Mouse (Mus musculus) spleen, adult 2 months (tissue): ENCODE measurements around the gene Ldb3. TPM values are rescaled to one million over a fixed set of nuclear protein-coding genes. Genes with fewer than 3 reads are reported as not detected.

ENCODE experiments used
- DNase-seq, 2 experiments: peaks; one replicate each; pipeline versions ENCODE4 v3.0.0 to v3.0.0-alpha.2; 2012 to 2021; ENCODE audit warnings: low spot score in 2 of 2, low read depth in 1 of 2
- H3K27ac ChIP-seq: fragments of 200-500 bp; 2 replicates; pipeline ENCODE4 v1.5.1; 2012; ENCODE audit warnings: low read length, inconsistent platforms; ENCODE audit not compliant: insufficient read depth
- H3K27me3 ChIP-seq: fragments of 200-500 bp; 2 replicates; pipeline ENCODE4 v1.6.1; 2012; ENCODE audit warnings: mild to moderate bottlenecking, moderate library complexity, low read length, inconsistent platforms; ENCODE audit not compliant: control insufficient read depth, insufficient read depth
- H3K36me3 ChIP-seq: fragments of 200-500 bp; 2 replicates; pipeline ENCODE4 v1.6.1; 2012; ENCODE audit warnings: mild to moderate bottlenecking, low read length, inconsistent platforms; ENCODE audit not compliant: control insufficient read depth, insufficient read depth
- H3K4me1 ChIP-seq: fragments of 200-500 bp; 2 replicates; pipeline ENCODE4 v1.6.1; 2011; ENCODE audit warnings: inconsistent platforms; ENCODE audit not compliant: control insufficient read depth, insufficient read depth, insufficient read length
- H3K4me3 ChIP-seq: fragments of 200-500 bp; 2 replicates; pipeline ENCODE4 v1.5.1; 2011; ENCODE audit warnings: mild to moderate bottlenecking, inconsistent platforms; ENCODE audit not compliant: insufficient read depth, insufficient read length; ENCODE audit errors: extremely low read depth
- CTCF ChIP-seq: fragments of 200-500 bp; IDR thresholded peaks from 2 replicates; pipeline ENCODE4 v1.5.1; 2011; ENCODE audit warnings: mild to moderate bottlenecking, inconsistent platforms; ENCODE audit not compliant: insufficient read depth, insufficient read length, insufficient replicate concordance; ENCODE audit errors: extremely low read depth
- POLR2A ChIP-seq: fragments of 200-500 bp; IDR thresholded peaks from 2 replicates; pipeline ENCODE4 v1.6.1; 2011; ENCODE audit warnings: low read depth, low read length, inconsistent platforms
- WGBS: fragments of 180-500 bp; shearing (Covaris S2); methylation state at CpG from one replicate; pipeline ENCODE4 v1.1.7; 2018; 5-methylcytosine and 5-hydroxymethylcytosine counted together
- polyA plus RNA-seq: library from polyadenylated mRNA; depleted of rRNA; stranded (reverse); fragments of >200 nt; gene quantifications from 2 replicates; pipeline ENCODE4 v1.2.3, GENCODE M21; 2012; rRNA removed

Gene Ldb3
- polyA plus RNA-seq = 0.74 and 0.86 TPM in 2 replicates

- TF ChIP-seq POLR2A (no peak), CTCF (no peak)
- Histone ChIP-seq H3K4me1 (no peaks in the 10 kb centered on the region), H3K27me3 (no peaks in the 10 kb centered on the region), H3K27ac (no peak within 1 kb of the TSS), H3K36me3 (no peaks in the 10 kb centered on the region), H3K4me3 (no peak within 1 kb of the TSS)
- WGBS = 83% methylated on average over 8 of the region's 8 CpGs
- DNase-seq = no peak
Observed at GRCm38 (mm10) chr14:34588498-34588897, at the start of gene Ldb3. Ldb3 (minus strand) TSS chr14:34588682.

GRCm38 (mm10) chr14:34635721-34636120 lies 47.2 kb upstream of the Ldb3 start:
- DNase-seq = no peak
- WGBS = 91% methylated on average over 6 of the region's 6 CpGs
- Histone ChIP-seq H3K4me1 (no peaks in the 10 kb centered on the region), H3K27ac (no peak overlapping the region), H3K36me3 (no peaks in the 10 kb centered on the region), H3K4me3 (no peak overlapping the region), H3K27me3 (no peaks in the 10 kb centered on the region)
- no peak for TF ChIP-seq CTCF
- no peak for TF ChIP-seq POLR2A

DNA sequence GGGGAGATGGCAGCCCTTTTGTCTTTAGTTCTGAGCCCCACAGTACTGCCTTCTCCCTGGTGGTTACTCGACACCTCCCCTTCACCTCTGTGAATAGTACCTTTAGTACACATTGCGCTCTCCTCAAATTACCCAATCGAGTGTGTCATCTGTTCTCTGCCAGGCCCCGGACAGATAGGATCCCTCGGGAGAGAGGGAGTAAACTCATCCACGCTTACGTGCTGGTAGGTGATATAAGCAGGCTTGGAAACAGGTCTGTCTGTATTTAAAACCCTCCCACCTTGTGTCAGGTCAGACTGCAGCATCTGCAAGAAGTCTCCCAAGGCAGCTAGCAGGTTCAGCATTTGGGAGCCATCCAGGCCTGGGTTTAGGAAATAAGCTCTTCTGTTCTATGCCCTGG lies 46.7 kb upstream of the Ldb3 start:
- Histone ChIP-seq H3K27me3 (no peaks in the 10 kb centered on the region), H3K4me3 (no peak overlapping the region), H3K27ac (no peak overlapping the region), H3K36me3 (no peaks in the 10 kb centered on the region), H3K4me1 (no peaks in the 10 kb centered on the region)
- TF ChIP-seq CTCF (no peak), POLR2A (no peak)
- no peak for DNase-seq
- 78% methylated on average over 7 of the region's 7 CpGs for WGBS

- Histone ChIP-seq H3K27ac (no peak overlapping the region), H3K4me1 (no peaks in the 10 kb centered on the region), H3K4me3 (no peak overlapping the region), H3K36me3 (no peaks in the 10 kb centered on the region), H3K27me3 (no peaks in the 10 kb centered on the region)
- no peak for TF ChIP-seq CTCF
- TF ChIP-seq POLR2A = no peak
- no peak for DNase-seq
- 70% methylated on average over 10 of the region's 10 CpGs for WGBS
Observed at GRCm38 (mm10) chr14:34632722-34633448, 44.4 kb upstream of the Ldb3 start.

- no peak for DNase-seq
- no peaks in the 10 kb centered on the region for H3K36me3 ChIP-seq
- WGBS = 79% methylated on average over 7 of the region's 7 CpGs
- no peaks in the 10 kb centered on the region for H3K27me3 ChIP-seq
- no peak overlapping the region for H3K27ac ChIP-seq
- H3K4me1 ChIP-seq = no peaks in the 10 kb centered on the region
- no peak for TF ChIP-seq CTCF
- no peak for TF ChIP-seq POLR2A
- no peak overlapping the region for H3K4me3 ChIP-seq
Observed at GRCm38 (mm10) chr14:34626824-34627223, 38.3 kb upstream of the Ldb3 start.

DNA sequence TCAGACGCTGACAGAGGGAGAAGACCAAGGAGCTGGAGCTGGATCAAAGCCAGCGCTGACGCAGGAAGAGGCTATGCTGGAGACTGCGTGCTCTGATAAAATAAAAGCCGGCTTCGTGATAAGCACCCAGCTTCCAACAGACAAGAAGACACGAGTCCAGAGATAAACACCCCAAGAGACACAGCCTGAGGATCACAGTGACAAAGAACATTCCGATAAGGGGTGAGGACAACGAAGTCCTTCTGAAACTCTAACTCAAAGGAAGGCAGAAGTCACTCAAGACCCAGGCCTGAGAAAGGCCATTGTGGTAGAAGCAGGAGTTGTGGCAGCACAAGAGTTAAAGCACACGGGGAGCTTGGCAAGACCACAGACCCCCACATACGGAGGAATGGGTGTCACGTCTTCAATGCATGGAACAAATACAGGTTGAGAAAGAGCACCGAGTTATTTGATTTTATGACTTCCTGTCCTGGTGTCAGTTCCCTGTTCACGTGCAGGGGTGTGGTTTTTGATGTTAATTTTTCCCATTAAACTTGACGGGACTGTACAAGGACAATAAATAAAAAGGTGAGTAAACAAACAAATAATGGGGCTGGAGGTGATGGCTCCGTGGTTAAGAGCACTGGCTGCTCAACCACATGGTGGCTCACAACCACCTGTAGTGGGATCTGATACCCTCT lies 35.2 kb upstream of the Ldb3 start:
- WGBS = 53% methylated on average over 16 of the region's 16 CpGs
- Histone ChIP-seq H3K4me1 (no peaks in the 10 kb centered on the region), H3K4me3 (no peak overlapping the region), H3K36me3 (no peaks in the 10 kb centered on the region), H3K27me3 (no peaks in the 10 kb centered on the region), H3K27ac (no peak overlapping the region)
- no peak for DNase-seq
- TF ChIP-seq CTCF = no peak
- TF ChIP-seq POLR2A = no peak

DNA sequence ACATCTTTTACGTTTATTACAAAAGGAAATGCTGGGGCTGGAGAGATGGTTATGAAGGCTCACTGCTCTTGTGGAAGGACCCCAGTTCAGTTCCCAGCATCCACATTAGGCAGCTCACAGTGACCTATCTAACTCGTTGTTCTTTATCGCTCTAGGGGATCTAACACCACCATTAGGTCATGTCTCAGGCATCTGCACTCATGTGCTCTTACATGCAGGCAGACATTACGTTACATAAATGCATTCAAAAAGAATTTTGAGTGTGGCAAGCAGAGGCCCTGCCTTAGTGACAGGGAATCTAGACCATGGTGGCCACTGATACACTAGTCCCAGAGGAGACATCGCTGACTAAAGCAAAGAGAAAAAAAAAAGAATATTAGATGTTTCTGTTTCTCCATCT lies 34.6 kb upstream of the Ldb3 start:
- Histone ChIP-seq H3K4me1 (no peaks in the 10 kb centered on the region), H3K27ac (no peak overlapping the region), H3K36me3 (no peaks in the 10 kb centered on the region), H3K27me3 (no peaks in the 10 kb centered on the region), H3K4me3 (no peak overlapping the region)
- DNase-seq = no peak
- 81% methylated on average over 5 of the region's 5 CpGs for WGBS
- TF ChIP-seq POLR2A (no peak), CTCF (no peak)
